Mouse (Mus musculus): Measurements from ENCODE around the gene Nbeal2. TPM values are rescaled to one million over a fixed set of nuclear protein-coding genes. Genes with fewer than 3 reads are reported as not detected.

Nbeal2 gene
- total RNA-seq, 2 experiments from 2014 or later: 7.2 to 8.1 TPM

GRCm38 (mm10) chr9:110582161-110582560, 71.8 kb downstream of the Nbeal2 start:
- DNase-seq: no peak

Small RNA genes lying within 50 kb of the gene (microRNA-seq; reads per million reads assigned to microRNA genes)
- not detected for gene Mir8107

Other genes starting within 250 kb of the Nbeal2 start
- 10 to 100 TPM; 50.5 to 82.0 TPM for gene Ptpn23, start 245.9 kb downstream of the Nbeal2 start, total RNA-seq (2021)
- not detected for gene Ngp, start 234.4 kb downstream of the Nbeal2 start, total RNA-seq (2021)
- gene Klhl18, start 177.5 kb downstream of the Nbeal2 start, total RNA-seq (2021): 10 to 100 TPM in 1 of 2 experiments, 1 to 10 TPM in 1; 9.9 to 13.0 TPM
- gene Kif9, start 177.2 kb downstream of the Nbeal2 start, total RNA-seq (2021): 1 to 10 TPM in 1 of 2 experiments, under 1 TPM in 1; 0.69 to 1.0 TPM
- 10 to 100 TPM; 66.1 to 71.4 TPM for gene Setd2, start 121.6 kb downstream of the Nbeal2 start, total RNA-seq (2021)
- 10 to 100 TPM in 1 of 2 experiments, 1 to 10 TPM in 1; 9.0 to 15.4 TPM for gene Nradd, start 29.7 kb downstream of the Nbeal2 start, total RNA-seq (2021)
- gene Ccdc12, start 2.3 kb upstream of the Nbeal2 start, total RNA-seq (2021): 10 to 100 TPM; 61.3 to 64.7 TPM
- gene Myl3, start 87.7 kb upstream of the Nbeal2 start, total RNA-seq (2021): 1 to 10 TPM; 1.8 to 2.2 TPM
- 10 to 100 TPM; 12.5 to 23.1 TPM for gene Pth1r, start 93.0 kb upstream of the Nbeal2 start, total RNA-seq (2021)
- not detected for gene Prss42, start 144.0 kb upstream of the Nbeal2 start, total RNA-seq (2021)
- gene Prss44, start 159.8 kb upstream of the Nbeal2 start, total RNA-seq (2021): not detected
- not detected for gene Prss43, start 172.5 kb upstream of the Nbeal2 start, total RNA-seq (2021)
- not detected for gene Prss45, start 180.4 kb upstream of the Nbeal2 start, total RNA-seq (2021)
- not detected for gene Prss46, start 190.3 kb upstream of the Nbeal2 start, total RNA-seq (2021)
- gene Prss50, start 203.8 kb upstream of the Nbeal2 start, total RNA-seq (2021): not detected
- gene Als2cl, start 225.7 kb upstream of the Nbeal2 start, total RNA-seq (2021): 10 to 100 TPM; 12.4 to 16.0 TPM
- gene Tmie, start 226.0 kb upstream of the Nbeal2 start, total RNA-seq (2021): 1 to 10 TPM; 2.0 to 3.0 TPM

Measured in adrenal gland, postnatal 36 days (tissue).